Mouse (Mus musculus) intestine, embryonic 16.5 days (tissue): ENCODE measurements around the gene Lrmda. TPM values are rescaled to one million over a fixed set of nuclear protein-coding genes. Genes with fewer than 3 reads are reported as not detected.
"Not testable (repeated sequence)": the region's sequence is repeated elsewhere in the genome, so short reads cannot be mapped to it uniquely, and the experiment has no call there.

Source experiments
- ATAC-seq: fragments of 200-750 bp; cut with Nextera tagmentation; 2 replicates; pipeline ENCODE4 v1.8.0; 2017; ENCODE audit warnings: moderate TSS enrichment, moderate library complexity
- H3K27ac ChIP-seq: fragments of 300-500 bp; sonication (generic); 2 replicates; pipeline ENCODE4 v1.5.1; 2014; ENCODE audit warnings: mild to moderate bottlenecking, low read length
- H3K27me3 ChIP-seq: fragments of 300-500 bp; sonication (generic); replicated peaks from 2 replicates; pipeline ENCODE4 v1.6.1; 2014; ENCODE audit warnings: low read length, control low read depth, mixed read lengths; ENCODE audit not compliant: control insufficient read depth, insufficient read depth
- H3K36me3 ChIP-seq: fragments of 300-500 bp; sonication (generic); 2 replicates; pipeline ENCODE4 v1.6.1; 2014; ENCODE audit warnings: low read length, control low read depth; ENCODE audit not compliant: control insufficient read depth, insufficient read depth
- H3K4me1 ChIP-seq: fragments of 300-500 bp; sonication (generic); 2 replicates; pipeline ENCODE4 v1.6.1; 2014; ENCODE audit warnings: low read length, control low read depth, mixed read lengths; ENCODE audit not compliant: control insufficient read depth, insufficient read depth
- H3K4me2 ChIP-seq: fragments of 300-500 bp; sonication (generic); 2 replicates; pipeline ENCODE4 v1.6.1; 2014; ENCODE audit warnings: low read depth, low read length, control low read depth
- H3K4me3 ChIP-seq: fragments of 300-500 bp; sonication (generic); 2 replicates; pipeline ENCODE4 v1.5.1; 2014; ENCODE audit warnings: mild to moderate bottlenecking, low read length
- H3K9ac ChIP-seq: fragments of 300-500 bp; sonication (generic); 2 replicates; pipeline ENCODE4 v1.6.1; 2014; ENCODE audit warnings: low read depth, low read length
- H3K9me3 ChIP-seq: fragments of 300-500 bp; sonication (generic); 2 replicates; pipeline ENCODE4 v1.6.1; 2016; ENCODE audit warnings: low read length, control low read depth; ENCODE audit not compliant: control insufficient read depth
- WGBS: fragments of 180-500 bp; shearing (Covaris S2); extraction: QIAGEN DNeasy Blood & Tissue Kit; methylation state at CpG from one replicate; pipeline ENCODE4 v1.1.7; 2014; 5-methylcytosine and 5-hydroxymethylcytosine counted together
- polyA plus RNA-seq: library from polyadenylated mRNA; unstranded; fragments of >200 nt; fragmentation: Nextera tagmentation; extraction: Ambion mirVana; gene quantifications from 2 replicates; pipeline ENCODE4 v1.2.1, GENCODE M21; 2015

Gene Lrmda
- polyA plus RNA-seq, 1 experiment from 2014 or later: 0.53 TPM

DNA sequence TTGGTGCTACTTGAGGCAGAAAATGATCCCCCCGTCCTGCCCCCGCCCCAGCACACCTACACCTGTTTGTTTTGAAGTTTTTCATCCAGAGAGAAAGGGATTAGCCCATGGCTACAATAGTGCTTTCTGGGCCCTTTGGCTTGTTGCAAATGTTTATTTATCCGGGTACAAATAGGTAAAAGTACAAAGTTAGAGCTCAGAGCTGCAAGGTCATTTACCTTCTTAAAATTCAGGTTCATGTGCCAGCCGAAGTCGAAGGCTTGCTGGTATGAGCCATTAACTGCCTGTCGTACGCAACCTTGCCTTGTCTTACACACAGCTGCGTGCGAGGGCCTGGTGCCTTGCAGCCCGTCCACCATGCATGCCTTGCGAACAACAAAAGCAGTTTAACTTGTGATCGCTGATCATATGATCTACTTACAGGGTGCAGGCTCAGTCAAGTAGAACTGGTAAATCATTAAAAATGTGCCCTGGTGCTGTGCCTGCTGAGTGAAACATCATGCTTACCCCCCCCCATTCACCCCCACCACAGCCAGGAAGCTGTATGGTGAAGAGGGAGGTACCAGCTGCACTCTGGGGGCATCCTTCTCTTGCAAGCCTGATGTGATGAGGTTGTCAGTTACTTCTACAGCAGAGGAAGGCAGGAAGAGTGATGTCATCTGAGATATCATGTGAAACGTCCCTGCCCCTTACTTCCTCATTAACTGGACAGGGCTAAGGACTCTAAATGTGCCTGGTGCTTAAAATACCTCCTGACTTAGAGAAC is 781.5 kb downstream of the Lrmda start:
- WGBS: 68% methylated on average over 13 of the region's 13 CpGs
- no peak overlapping the region for H3K27ac ChIP-seq
- no peak overlapping the region for H3K4me2 ChIP-seq
- no peaks in the 10 kb centered on the region for H3K4me1 ChIP-seq
- H3K36me3 ChIP-seq: no peaks in the 10 kb centered on the region
- H3K27me3 ChIP-seq: no peaks in the 10 kb centered on the region
- peak; percentile 56 for ATAC-seq
- no peak overlapping the region for H3K4me3 ChIP-seq
- H3K9ac ChIP-seq: no peak overlapping the region
- H3K9me3 ChIP-seq: no peaks in the 10 kb centered on the region

DNA sequence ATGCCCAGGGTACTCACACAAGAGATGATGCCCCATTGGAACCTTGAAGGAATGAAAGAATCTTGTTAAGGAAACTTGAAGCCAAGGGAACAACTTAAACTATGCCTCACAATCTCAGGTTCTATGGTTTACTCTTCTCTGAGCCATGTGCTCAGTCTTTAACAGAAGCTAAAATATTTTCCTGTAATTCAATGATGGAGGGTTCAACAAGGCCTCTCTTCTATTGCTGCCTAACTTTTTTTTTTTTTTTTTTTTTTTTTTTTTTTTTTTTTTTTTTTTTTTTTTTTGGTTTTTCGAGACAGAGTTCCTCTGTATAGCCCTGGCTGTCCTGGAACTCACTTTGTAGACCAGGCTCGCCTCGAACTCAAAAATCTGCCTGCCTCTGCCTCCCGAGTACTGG is 782.2 kb downstream of the Lrmda start:
- not testable (repeated sequence) for H3K9me3 ChIP-seq, H3K36me3 ChIP-seq, H3K27me3 ChIP-seq, H3K9ac ChIP-seq, H3K27ac ChIP-seq, ATAC-seq, H3K4me2 ChIP-seq, H3K4me3 ChIP-seq, H3K4me1 ChIP-seq
- 89% methylated on average over 4 of the region's 4 CpGs for WGBS

DNA sequence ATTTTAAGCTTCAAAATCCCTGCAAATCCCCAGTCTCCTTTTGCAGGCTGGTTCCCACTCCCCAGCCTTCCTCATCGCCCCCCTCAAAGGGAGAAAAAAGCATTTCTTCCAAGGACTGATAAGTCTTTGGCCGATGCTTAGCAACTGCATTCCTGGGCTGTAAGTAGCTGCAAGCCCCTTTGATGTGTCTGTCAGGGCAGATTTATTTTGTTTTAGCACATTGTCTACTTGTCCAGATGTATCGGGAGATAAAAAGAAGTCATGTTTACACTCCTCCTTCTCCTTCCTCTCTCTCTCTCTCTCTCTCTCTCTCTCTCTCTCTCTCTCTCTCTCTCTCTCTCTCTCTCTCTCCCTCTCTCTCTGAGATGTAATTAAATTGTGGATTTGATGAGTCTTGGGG is 787.8 kb downstream of the Lrmda start:
- WGBS: 22% methylated on average over 3 of the region's 3 CpGs
- H3K27ac ChIP-seq: no peak overlapping the region
- H3K9ac ChIP-seq: no peak overlapping the region
- H3K27me3 ChIP-seq: no peaks in the 10 kb centered on the region
- no peaks in the 10 kb centered on the region for H3K9me3 ChIP-seq
- no peaks in the 10 kb centered on the region for H3K36me3 ChIP-seq
- 0 out of 2 replicates have a peak overlapping the region, but pooled peaks have one; percentile 50 for H3K4me2 ChIP-seq
- no peak for ATAC-seq
- peaks cover 32% of the 10 kb centered on the region for H3K4me1 ChIP-seq
- no peak overlapping the region for H3K4me3 ChIP-seq

DNA sequence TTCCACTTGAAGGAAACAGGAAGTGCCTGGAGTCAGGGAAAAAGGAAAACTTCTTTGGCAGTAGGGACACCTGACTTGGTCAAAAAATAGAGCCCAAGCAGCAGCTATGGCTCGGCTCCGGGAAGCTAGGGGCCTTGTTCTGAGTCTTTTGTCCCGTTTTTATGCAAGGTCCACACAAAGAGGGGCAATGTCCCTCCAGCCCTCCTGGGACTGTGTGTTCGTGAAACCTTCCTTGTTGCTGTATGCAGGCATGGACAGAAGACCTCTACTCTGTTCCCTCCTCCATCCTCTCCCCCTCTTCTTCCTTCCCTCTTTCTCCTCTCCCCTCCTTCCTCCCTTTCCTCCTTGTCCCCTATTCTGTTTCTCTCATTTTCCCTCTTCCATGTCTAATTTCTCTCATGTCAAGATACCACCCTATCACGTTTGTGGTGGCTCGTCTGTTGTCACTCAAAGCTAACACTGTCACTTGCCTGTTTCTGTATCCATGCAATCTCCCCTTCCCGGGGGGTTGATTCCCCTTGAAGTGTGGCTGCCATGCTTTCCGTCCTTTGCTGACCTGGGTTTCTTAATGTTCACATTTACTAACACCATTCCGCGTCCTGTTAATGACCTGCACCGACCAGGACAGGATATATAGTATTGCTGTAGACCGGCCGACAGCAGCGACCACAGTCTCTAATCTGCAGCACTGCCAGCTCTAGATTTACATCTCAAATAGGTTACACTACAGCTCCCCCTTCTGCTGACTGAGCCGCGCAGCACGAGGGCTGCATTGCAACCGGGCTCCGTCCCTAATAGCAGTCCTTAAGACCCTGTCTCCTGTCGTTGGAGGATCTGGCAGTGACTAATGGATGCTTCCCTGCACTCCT is 788.4 kb downstream of the Lrmda start:
- peak overlapping the region; percentile 50 for H3K4me2 ChIP-seq
- peak overlapping the region; percentile 21; the same call in 1 of the 2 replicates for H3K4me3 ChIP-seq
- H3K9ac ChIP-seq: 0 out of 2 replicates have a peak overlapping the region, but pooled peaks have one; percentile 27
- H3K9me3 ChIP-seq: no peaks in the 10 kb centered on the region
- ATAC-seq: peak; percentile 84
- no peak overlapping the region for H3K27ac ChIP-seq
- peaks cover 34% of the 10 kb centered on the region for H3K4me1 ChIP-seq
- 4% methylated on average over 20 of the region's 20 CpGs for WGBS
- no peaks in the 10 kb centered on the region for H3K27me3 ChIP-seq
- no peaks in the 10 kb centered on the region for H3K36me3 ChIP-seq

- Histone ChIP-seq H3K9me3 (no peaks in the 10 kb centered on the region), H3K27me3 (no peaks in the 10 kb centered on the region), H3K36me3 (no peaks in the 10 kb centered on the region), H3K4me1 (peaks cover 39% of the 10 kb centered on the region), H3K4me2 (no peak overlapping the region), H3K4me3 (no peak overlapping the region), H3K27ac (no peak overlapping the region), H3K9ac (no peak overlapping the region)
- ATAC-seq: peak; percentile 31; the same call in 1 of the 2 replicates
- 40% methylated on average over 5 of the region's 5 CpGs for WGBS
Observed at GRCm38 (mm10) chr14:22808595-22809166, 789.2 kb downstream of the Lrmda start.

- peaks cover 39% of the 10 kb centered on the region for H3K4me1 ChIP-seq
- H3K9me3 ChIP-seq: no peaks in the 10 kb centered on the region
- H3K36me3 ChIP-seq: no peaks in the 10 kb centered on the region
- no peak for ATAC-seq
- no peak overlapping the region for H3K9ac ChIP-seq
- WGBS: 42% methylated on average over 3 of the region's 3 CpGs
- no peak overlapping the region for H3K27ac ChIP-seq
- no peak overlapping the region for H3K4me3 ChIP-seq
- H3K4me2 ChIP-seq: no peak overlapping the region
- no peaks in the 10 kb centered on the region for H3K27me3 ChIP-seq
Observed at GRCm38 (mm10) chr14:22809229-22809628, 789.7 kb downstream of the Lrmda start.

GRCm38 (mm10) chr14:22810531-22810930 is 791.0 kb downstream of the Lrmda start:
- Histone ChIP-seq H3K4me2 (no peak overlapping the region), H3K27ac (peak overlapping the region; percentile 67; the same call in 1 of the 2 replicates), H3K27me3 (no peaks in the 10 kb centered on the region), H3K36me3 (no peaks in the 10 kb centered on the region), H3K4me1 (peaks cover 39% of the 10 kb centered on the region), H3K4me3 (no peak overlapping the region), H3K9me3 (no peaks in the 10 kb centered on the region), H3K9ac (no peak overlapping the region)
- 0 out of 2 replicates have a peak, but pooled peaks have one; percentile 31 for ATAC-seq
- 41% methylated on average over 1 of the region's 1 CpGs for WGBS

DNA sequence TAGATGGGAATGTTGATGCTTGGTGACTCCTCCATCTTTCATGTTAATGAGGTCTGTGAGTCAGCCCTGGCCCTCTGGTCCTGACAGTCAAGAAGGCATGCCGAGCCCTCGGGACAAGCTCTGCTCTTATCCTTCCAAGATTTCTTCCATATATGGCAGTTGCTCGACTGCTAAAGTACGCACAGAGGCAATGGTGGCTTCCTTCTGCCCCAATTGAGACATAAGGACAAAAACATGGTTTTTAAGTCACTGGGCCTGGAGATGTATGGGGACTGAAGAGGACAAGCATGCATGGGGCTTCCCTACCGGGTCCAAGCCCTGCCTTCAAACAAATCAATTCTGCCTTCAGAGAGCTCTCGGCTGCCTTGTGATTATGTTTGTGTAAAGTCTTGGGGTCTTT is 793.3 kb downstream of the Lrmda start:
- 46% methylated on average over 6 of the region's 6 CpGs for WGBS
- no peak for ATAC-seq
- Histone ChIP-seq H3K27ac (peak overlapping the region; percentile 31; the same call in 1 of the 2 replicates), H3K27me3 (no peaks in the 10 kb centered on the region), H3K9ac (no peak overlapping the region), H3K36me3 (no peaks in the 10 kb centered on the region), H3K4me1 (peaks cover 32% of the 10 kb centered on the region), H3K4me2 (no peak overlapping the region), H3K9me3 (no peaks in the 10 kb centered on the region), H3K4me3 (no peak overlapping the region)

DNA sequence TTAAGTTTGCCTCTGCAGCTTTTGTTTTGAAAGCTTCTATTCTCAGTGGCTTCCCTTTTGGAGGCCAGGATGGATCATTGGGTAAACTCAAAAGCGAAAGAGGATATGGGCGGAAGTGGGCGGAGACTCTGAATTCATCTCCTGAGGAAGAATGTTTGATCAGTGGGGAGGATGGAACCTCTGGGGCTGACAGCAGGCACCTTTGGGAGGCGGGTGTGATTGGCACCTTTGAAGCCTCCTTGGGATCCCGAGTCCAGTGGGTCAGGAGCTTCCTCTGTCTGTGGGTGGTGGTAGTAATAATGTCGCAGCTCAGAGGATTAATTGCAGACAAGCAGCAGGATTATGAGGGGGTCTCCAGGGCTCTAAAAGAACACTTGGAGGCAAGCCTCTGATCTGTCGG is 793.9 kb downstream of the Lrmda start:
- 32% methylated on average over 7 of the region's 7 CpGs for WGBS
- H3K4me2 ChIP-seq: peak overlapping the region; percentile 24; the same call in 1 of the 2 replicates
- no peak for ATAC-seq
- peak overlapping the region; percentile 52 for H3K27ac ChIP-seq
- H3K4me3 ChIP-seq: no peak overlapping the region
- no peaks in the 10 kb centered on the region for H3K27me3 ChIP-seq
- no peaks in the 10 kb centered on the region for H3K9me3 ChIP-seq
- H3K36me3 ChIP-seq: no peaks in the 10 kb centered on the region
- H3K9ac ChIP-seq: no peak overlapping the region
- peaks cover 27% of the 10 kb centered on the region for H3K4me1 ChIP-seq
